Mouse (Mus musculus): ENCODE data around the gene Acsl3.

The Acsl3 gene

DNA sequence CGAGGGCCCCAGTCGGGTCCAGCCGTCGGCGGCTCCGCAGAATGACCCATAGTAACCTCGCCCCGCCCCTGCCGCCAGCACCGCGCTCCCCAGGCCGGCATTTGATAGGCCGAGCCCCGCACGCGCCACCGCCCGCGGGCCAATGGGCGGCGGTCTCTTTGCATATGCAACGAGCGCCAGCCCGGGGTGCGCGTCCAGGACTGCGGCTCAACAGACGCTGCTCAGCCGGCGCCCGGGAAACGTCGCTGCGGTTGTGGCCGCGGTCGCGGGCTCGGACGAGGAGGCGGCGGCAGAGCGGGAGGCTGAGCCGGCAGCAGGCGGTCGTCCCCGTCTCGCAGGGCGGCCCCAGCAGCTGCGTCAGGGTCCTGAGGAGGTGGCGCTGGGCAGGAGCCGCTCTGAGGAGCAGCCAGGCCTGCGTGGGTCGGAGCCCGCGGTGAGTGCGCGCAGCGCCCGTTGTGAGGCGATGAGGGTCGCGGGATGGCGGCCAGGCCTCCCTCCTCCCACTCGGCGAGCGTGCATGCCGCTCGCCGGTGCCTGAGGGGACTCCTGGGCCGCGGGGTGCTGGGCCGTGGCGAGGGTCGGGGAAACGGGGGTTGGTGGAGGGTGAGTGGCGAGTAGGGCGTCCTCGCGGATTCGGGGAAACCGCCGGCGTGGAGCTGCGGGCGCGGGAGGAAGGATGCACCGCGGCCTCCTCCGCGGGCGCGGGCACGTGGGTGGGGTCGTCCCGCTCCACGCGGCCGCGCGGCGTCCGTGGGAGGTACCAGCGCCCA is at the start of gene Acsl3, which contains the start of gene Utp14b:
TSS of gene Acsl3 (plus strand) at position 155 of the 770 bp plus-strand sequence.
TSS of gene Utp14b (plus strand) at position 368 of the 770 bp plus-strand sequence.
- CTCF ChIA-PET: interaction anchor here in 3 of 4 experiments (0.6 to 0.9 kb wide), 3 partner anchors 98 to 801 kb away, joined by 3 read pairs; no protein-coding TSS in a partner anchor

DNA sequence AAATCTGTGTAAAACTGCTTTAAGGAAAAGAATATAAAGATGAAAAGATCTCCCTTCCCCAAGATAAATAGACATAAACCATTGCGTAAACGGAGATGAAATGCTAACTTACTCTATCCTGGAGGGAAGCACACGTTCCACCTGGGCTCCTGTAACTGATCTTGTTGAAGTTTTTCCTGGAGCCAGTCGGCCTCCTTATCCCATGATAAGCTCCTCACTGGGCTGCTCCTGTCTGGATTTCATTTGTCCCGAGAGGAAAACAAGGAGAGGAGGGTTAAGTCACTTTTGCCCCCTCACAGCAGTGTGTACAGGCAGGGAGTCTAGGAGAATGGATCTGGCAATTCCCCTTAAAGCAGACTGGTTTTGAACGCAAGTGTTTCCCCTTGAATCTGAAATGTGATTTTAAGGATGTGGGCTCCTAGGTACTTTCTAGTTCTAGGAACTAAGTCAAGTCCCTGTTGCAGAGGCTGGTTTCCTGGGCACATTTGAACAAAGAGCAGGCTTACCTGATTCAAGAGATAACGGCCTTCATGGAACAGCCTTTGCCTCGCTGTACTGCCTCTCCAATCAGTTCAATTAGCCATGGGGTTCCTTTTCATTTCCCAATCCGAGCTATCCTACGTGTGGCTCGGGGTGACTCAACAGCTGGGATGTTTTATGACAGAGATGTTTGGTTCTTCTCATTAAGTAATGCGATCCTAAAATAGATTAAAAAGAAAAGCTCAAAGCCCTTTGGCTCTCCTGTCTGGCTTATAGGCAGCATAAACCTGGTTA is 48.3 kb upstream of the Acsl3 start:
- ChIA-PET POLR2A (interaction anchor here in 3 of 4 experiments (0.6 to 3.1 kb wide), 30 partner anchors 8 to 117 kb away, joined by 3 to 30 read pairs (median 4); partner anchors contain the start of genes Acsl3 (in 1 of the 3) and Utp14b (in 1 of the 3)), CTCF (interaction anchor here in 1 of 4 experiments (1.1 kb wide), 1 partner anchor 84 kb away, joined by 3 read pairs; no protein-coding TSS in a partner anchor)

More for the DNA sequence above, at the start of gene Acsl3, which contains the start of gene Utp14b:
- POLR2A ChIA-PET: interaction anchor here (0.5 to 12.9 kb wide), 90 partner anchors 8 to 584 kb away, joined by 3 to 120 read pairs (median 4); no protein-coding TSS in a partner anchor

DNA sequence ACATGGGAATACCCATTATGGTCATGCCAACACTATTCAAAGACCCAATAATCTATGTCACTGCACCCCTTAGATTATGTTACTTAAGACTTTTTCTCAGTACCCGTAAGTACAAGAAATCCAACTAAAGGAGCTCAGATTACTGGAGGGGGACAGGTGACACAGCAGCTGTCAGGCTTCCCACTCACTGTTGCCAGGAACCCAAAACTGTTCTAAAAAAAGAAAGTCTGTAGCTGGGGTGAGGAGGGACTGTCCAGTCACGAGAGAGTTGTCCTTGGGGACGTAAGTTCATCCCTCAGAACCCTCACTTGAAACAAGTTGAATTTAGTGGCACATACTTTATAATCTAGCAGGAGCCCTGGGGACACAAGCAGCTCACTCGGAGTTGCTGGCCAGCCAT is 46.6 kb upstream of the Acsl3 start:
- POLR2A ChIA-PET: interaction anchor here in 3 of 4 experiments (0.5 to 3.1 kb wide), 11 partner anchors 8 to 78 kb away, joined by 3 to 30 read pairs (median 4); partner anchors contain the start of genes Acsl3 (in 1 of the 3) and Utp14b (in 1 of the 3)
- CTCF ChIA-PET: no interaction called here

DNA sequence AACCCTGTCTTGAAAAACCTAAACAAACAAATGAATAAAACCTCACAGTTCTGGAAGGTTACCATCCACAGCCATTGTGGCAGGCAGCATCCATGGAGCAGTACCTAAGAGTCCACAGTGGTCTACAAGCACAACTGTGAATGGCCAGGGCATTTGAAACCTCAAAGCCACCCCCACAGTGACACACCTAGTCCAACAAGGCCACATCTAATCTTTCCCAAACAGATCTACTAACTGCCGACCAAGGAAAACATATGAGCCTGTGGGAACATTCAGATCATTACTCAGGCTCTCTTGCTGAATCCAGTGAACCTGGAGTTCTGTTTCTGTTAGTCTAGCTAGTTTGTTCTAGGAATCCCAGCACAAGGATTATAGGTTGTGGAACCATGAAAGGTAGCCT is 44.7 kb upstream of the Acsl3 start:
- ChIA-PET POLR2A (interaction anchor here in 3 of 4 experiments (0.6 to 2.2 kb wide), 18 partner anchors 8 to 135 kb away, joined by 3 to 13 read pairs (median 4); partner anchors contain the start of genes Acsl3 (in 2 of the 3) and Utp14b (in 1 of the 3)), CTCF (no interaction called here)

DNA sequence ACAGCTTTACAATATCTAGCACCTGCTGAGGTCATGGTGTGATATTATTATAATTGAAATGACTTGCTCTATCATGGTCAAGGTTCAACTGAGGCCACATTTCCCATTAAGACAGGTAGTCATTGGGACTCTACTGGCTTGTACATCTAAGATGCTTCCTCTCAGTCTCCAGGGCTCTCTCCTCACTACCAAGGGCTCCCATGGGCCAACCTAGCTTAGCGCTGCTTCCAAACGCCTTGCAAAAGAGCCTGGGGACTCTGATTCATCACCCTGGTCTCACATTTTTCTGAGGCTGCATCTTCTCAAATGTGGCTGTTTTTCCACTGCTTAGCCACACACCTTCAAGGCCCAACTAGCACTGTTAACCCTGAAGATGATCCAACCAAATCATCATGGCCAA is 33.3 kb upstream of the Acsl3 start:
- POLR2A ChIA-PET: no interaction called here
- CTCF ChIA-PET: no interaction called here

DNA sequence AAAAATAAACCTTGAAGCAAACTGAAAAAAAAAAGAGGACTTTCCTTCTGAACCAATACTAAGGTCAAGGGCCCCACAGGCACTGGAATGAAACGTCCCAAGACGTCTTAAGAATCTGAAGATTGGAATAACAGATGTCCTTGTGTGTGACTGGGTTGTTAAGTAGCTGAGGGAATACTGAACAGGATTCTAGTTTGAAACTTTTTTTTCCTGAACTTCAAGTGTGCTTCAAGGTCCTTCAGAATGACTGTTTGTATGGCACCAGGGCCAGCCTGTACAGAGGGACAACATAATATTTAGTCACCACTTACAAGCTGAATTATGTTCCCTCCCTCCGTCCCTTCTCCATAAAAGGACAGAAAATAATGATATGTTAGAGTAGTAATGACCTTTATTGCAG is 23.1 kb upstream of the Acsl3 start:
- POLR2A ChIA-PET: interaction anchor here in 1 of 4 experiments (0.7 to 2.1 kb wide), 4 partner anchors 14 to 32 kb away, joined by 3 to 8 read pairs (median 3); partner anchors contain the start of gene Acsl3
- CTCF ChIA-PET: interaction anchor here in 1 of 4 experiments (1.8 kb wide), 1 partner anchor 109 kb away, joined by 4 read pairs; no protein-coding TSS in a partner anchor

DNA sequence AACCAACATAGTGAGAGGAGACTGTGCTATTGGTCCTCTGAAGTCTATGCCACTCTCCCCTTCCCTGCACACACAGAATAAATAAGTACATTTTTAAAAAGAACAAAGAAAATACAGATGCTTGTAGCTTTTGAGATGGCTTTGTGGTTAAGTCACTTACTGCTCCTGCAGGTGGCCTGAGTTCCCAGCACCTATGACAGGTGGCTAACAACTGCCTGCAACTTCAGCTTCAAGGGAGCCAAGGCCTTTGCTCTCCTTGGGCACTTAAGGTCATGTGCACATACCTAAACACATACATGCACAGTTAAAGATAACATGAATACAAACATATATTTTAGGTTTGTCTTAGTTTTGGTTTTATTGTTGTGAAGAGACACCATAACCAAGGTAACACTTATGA is 16.8 kb upstream of the Acsl3 start:
- ChIA-PET POLR2A (interaction anchor here in 1 of 4 experiments (0.6 kb wide), 2 partner anchors 8 to 24 kb away, joined by 3 read pairs; no protein-coding TSS in a partner anchor), CTCF (no interaction called here)

DNA sequence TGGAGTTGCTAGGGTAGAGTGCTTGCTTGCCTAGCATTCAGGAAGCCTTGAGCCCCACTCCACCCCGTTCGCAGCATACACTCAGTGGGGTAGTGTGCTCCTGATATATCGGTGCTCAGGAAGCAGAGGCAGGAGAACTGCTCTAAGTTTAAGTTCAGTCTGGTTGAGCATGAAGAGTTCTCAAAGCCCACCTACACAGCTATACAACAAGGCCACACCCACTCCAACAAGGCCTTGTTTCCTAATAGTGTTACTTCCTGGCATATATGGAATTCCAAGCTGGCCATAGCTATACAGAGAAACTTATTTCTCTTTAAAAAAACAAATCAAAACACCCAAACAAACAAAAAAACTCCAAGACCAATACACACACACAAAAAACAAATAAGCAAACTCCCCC is 15.8 kb upstream of the Acsl3 start:
- POLR2A ChIA-PET: interaction anchor here in 2 of 4 experiments (0.8 to 1.7 kb wide), 4 partner anchors 15 to 40 kb away, joined by 4 to 6 read pairs (median 4); no protein-coding TSS in a partner anchor

DNA sequence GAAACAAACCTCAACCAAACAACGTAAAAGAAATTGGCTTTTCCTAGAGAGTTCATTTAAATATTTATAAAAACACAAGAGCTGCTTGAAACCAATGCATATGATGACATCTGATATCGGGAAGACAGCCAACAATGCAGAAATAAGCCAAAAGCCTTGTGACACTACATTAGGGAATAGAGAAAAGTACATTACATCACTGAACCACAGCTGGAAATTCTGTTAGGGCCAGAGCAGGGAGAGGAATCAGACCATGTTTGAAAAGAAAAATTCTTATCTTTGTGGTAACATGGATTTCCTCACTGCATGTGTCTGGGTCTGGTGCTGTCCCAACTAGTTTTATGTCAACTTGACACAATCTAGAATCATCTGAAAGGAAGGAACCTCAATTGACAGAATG is 15.4 kb upstream of the Acsl3 start:
- CTCF ChIA-PET: interaction anchor here in 1 of 4 experiments (0.6 kb wide), 1 partner anchor 1041 kb away, joined by 3 read pairs; no protein-coding TSS in a partner anchor
- POLR2A ChIA-PET: interaction anchor here in 2 of 4 experiments (0.6 to 1.7 kb wide), 8 partner anchors 12 to 114 kb away, joined by 3 to 6 read pairs (median 4); no protein-coding TSS in a partner anchor

More for the DNA sequence above, 15.8 kb upstream of the Acsl3 start:
- CTCF ChIA-PET: no interaction called here

DNA sequence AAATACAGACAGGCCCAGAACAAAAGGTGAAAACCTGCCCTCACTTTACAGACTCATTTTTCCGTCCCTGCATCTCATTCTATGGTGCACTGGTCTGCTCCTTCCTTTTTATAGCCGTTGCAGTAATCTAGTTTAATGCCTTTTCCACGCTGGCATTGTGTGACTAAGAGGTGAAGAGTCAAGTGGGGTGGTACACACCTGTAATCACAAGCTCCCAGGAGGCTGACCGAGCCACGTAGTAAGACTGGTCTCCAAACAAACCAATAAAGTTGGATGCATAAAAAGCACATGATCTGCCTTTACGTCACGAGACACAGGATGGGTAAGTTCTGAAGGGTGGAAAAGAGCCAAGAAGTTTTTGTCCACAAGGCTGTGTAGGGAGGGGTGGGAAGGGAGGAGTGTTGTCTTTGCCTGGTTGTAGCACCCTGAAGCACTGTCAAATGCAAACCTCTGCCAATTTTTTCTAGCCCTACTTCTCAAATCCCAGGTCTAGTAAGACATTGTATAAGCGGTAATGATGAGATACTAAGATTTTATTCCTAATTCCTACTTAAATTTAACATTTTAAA is 10.2 kb upstream of the Acsl3 start:
- POLR2A ChIA-PET: interaction anchor here in 2 of 4 experiments (1.2 to 2.3 kb wide), 2 partner anchors 9 to 13 kb away, joined by 4 to 6 read pairs; partner anchors contain the start of gene Acsl3 (in 1 of the 2)
- CTCF ChIA-PET: no interaction called here

DNA sequence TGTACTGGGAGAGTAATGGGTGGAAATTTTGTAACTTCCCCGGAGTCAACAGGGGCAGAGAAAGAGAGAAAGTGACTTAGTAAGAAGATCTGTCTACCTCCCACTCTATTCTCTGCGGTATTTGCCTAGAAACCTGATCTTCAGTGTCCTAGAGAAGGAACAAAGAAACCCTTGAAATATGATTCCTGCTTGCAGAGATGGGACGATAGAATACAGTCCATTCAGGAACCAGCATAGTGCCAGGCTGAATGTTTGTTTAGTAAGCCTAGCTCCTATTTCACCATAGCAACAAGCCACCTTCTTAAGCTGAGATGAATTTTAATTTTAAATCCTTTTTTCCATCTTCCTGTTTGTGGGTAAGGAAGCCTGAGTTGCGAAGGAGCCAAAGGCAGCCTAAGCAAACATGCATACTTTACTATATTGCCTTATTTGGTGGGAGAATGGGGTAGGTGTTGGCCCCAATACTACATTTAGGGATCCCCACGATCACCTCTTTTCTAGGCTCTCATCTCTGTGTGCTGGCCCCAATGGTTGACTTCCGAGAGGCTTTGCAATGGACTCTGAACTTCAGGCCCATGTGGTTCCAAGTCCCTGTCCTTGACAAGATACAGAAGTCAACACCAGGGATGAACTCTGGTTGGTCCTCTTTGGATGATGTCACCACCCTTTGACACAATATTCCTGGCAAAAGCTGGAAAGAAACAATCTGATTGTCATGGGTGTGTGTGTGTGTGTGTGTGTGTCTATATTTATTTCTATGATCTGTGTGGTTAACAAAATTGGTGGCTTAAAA is 8.2 kb upstream of the Acsl3 start:
- POLR2A ChIA-PET: interaction anchor here (0.6 to 2.3 kb wide), 9 partner anchors 7 to 29 kb away, joined by 3 to 6 read pairs (median 3); partner anchors contain the start of gene Acsl3 (in 1 of the 4)
- CTCF ChIA-PET: interaction anchor here in 1 of 4 experiments (0.6 kb wide), 1 partner anchor 505 kb away, joined by 3 read pairs; no protein-coding TSS in a partner anchor

DNA sequence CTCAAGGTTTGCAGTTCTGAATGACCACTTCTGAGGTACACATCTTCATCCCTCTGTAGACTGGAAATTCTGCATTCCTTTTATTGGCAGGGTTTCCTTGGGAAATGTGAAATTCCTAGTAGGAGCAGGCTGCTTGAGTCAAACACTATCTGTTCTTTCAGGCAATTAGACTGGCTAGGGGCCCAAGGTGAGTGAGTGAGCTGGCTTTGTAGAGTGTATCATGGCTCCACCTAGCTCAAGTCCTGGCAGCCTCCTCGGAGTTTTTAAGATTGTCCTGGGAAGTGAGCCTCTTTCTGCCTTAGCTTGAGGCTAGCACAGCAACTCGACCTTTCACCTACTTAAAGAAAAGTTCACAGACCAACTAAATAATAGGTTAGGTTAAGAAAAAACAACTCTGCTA is 1.2 kb upstream of the Acsl3 start:
- ChIA-PET POLR2A (interaction anchor here in 3 of 4 experiments (0.6 to 12.9 kb wide), 27 partner anchors 8 to 392 kb away, joined by 3 to 120 read pairs (median 5); no protein-coding TSS in a partner anchor), CTCF (no interaction called here)

DNA sequence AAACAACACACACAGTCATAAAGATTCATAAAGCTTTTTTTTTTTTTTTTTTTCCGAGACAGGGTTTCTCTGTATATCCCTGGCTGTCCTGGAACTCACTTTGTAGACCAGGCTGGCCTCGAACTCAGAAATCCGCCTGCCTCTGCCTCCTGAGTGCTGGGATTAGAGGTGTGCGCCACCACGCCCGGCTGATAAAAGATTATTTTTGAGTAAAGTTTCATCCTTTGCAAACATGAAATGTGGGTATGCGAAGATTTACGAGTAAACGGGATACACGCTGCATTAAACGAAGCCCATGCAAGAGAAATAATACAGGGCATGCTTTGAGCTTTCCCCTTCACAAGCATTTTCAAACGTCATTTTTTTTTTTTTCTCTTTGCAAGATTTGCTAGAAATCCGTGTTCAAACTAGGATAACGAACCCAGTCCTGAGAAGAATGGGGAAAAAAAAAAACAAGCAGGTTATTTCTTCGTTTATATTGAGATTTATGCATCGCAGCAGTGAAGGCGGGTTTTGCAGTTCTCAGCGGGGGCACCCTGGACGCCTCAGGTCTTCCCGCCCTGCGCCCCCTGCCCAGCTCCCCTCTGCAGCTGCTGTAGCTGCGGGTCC is 500 bp upstream of the Acsl3 start:
- ChIA-PET CTCF (interaction anchor here in 2 of 4 experiments (0.7 to 0.9 kb wide), 2 partner anchors 98 to 132 kb away, joined by 3 read pairs; no protein-coding TSS in a partner anchor), POLR2A (interaction anchor here in 3 of 4 experiments (0.6 to 12.9 kb wide), 43 partner anchors 9 to 392 kb away, joined by 3 to 120 read pairs (median 5); no protein-coding TSS in a partner anchor)

DNA sequence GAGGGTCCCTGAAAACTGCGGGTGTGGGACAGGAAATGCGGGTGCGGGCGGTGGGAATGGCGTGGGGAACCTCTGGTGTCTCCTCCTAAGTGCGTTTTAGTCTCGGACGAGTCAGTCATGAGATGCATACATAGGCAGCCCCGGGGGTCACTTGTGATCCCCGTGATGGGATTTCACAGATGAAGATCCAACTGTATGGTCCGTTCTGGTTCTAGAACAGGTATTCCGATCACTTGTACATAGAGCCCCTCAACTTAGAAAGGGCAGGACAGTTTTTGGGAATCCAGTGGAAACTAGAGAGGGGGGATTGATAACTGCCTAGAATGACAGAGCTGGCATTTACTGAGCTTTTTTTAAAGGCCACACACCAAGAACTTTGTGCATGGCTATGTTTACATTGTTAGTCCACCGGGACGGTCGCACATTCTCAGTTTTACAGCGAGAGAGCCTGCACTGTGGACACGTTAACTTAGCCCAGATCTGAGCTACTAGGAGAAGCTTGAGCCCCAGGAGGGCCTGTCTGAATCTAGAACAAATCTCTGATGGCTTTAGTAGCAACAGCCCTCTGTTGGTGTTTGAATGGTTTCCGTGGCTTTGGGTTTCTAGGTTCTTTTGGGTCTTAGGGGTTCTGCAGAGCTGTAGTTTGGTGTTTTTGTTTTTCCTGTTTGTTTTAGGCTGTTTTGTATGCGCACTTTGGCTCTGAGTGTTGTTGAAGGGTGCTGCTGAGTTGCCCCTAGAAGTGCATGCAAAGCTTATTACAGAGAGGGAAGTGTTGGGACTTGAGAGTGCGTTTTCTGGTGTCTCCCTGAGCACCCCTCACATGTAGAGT is 1.0 kb downstream of the Acsl3 start:
- POLR2A ChIA-PET: interaction anchor here (0.5 to 12.9 kb wide), 78 partner anchors 8 to 1169 kb away, joined by 3 to 120 read pairs (median 4); partner anchors contain the start of gene BC035947 (in 1 of the 4)
- CTCF ChIA-PET: interaction anchor here in 1 of 4 experiments (0.6 kb wide), 1 partner anchor 800 kb away, joined by 3 read pairs; no protein-coding TSS in a partner anchor

DNA sequence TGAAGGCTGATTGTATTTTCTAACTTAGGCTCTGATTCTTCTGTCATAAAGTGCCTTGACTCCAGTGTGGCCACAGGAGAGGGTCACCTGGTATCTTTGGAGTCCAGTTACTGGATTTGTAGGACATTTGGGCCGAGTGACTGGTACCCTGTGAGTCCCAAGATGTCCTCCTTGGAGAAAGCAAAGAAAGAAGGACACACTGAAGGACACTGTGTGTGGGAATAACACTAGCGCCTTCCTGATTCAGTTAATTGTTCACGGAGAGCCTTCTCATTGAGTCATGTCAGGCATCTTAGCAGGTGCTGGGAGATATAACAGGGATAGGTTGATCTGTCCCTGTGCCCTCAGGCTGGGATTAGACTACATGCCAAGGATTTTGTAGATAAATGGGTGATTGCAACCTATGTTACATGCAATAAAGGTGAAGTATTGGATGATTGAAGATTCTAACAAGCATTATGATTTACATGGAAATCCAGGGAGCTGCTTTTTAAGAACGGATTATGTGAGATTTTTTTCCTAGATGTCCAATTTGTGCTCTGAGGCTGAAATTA is 1.7 kb downstream of the Acsl3 start:
- ChIA-PET CTCF (interaction anchor here in 1 of 4 experiments (1.1 kb wide), 1 partner anchor 134 kb away, joined by 3 read pairs; no protein-coding TSS in a partner anchor), POLR2A (interaction anchor here (0.5 to 12.9 kb wide), 67 partner anchors 8 to 1169 kb away, joined by 3 to 120 read pairs (median 4); partner anchors contain the start of gene BC035947 (in 1 of the 4))

All from embryonic stem cell, embryonic (primary cell).